Comparison of ENCODE assay signal across 8 mouse cellular contexts in the genomic region with DNA sequence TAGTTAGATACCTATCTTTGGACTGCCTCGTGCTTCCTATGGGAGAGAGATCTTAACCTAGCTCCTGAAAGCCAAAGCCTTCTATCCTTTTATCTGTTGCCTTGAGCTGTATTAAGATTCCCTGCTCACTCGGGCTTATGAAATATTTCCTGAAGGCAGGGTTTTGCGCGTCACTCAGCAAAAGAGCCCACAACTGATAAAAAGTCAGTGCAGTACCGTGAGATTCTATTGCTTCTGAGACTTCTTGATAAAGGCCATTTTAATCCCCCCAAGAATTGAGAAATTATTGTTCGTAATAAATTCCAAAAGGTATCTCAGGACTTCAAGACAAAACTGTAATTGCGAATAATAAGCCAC. TPM values are rescaled to one million over a fixed set of nuclear protein-coding genes. Genes with fewer than 3 reads are reported as not detected.
DNase-seq lines count a peak whose midpoint lies in the region; ATAC-seq and TF ChIP-seq lines count a peak whose summit lies in the region.

No protein-coding gene starts in this region.

- no peaks in the 10 kb centered on the region for H3K4me1 ChIP-seq in lung, embryonic 15.5 days
- no peaks in the 10 kb centered on the region for H3K4me1 ChIP-seq in embryonic facial prominence, embryonic 13.5 days
- no peaks in the 10 kb centered on the region for H3K4me1 ChIP-seq in limb, embryonic 11.5 days (ENCODE audit: control insufficient read depth, insufficient read depth, low read length)
- H3K4me1 ChIP-seq in olfactory bulb, adult 2 months (ENCODE audit: control insufficient read depth, insufficient read depth, low read length): peaks cover 2% of the 10 kb centered on the region; the same call in 1 of the 2 replicates

- no peaks in the 10 kb centered on the region for H3K36me3 ChIP-seq in lung, embryonic 15.5 days
- no peaks in the 10 kb centered on the region for H3K36me3 ChIP-seq in embryonic facial prominence, embryonic 13.5 days
- no peaks in the 10 kb centered on the region for H3K36me3 ChIP-seq in limb, embryonic 11.5 days (ENCODE audit: control insufficient read depth, insufficient read depth, low read length)

- H3K9me3 ChIP-seq in lung, embryonic 15.5 days: no peaks in the 10 kb centered on the region
- no peaks in the 10 kb centered on the region for H3K9me3 ChIP-seq in embryonic facial prominence, embryonic 13.5 days
- H3K9me3 ChIP-seq in limb, embryonic 11.5 days (ENCODE audit: control insufficient read depth, low read length): no peaks in the 10 kb centered on the region

- no peak for TF ChIP-seq CTCF in olfactory bulb, adult 2 months (IDR thresholded peaks at IDR 0.05; ENCODE audit: insufficient read depth, low read depth, low read length)

- DNase-seq in lung, postnatal 4 days: no peak
- DNase-seq in limb, embryonic 11.5 days (ENCODE audit: low spot score): no peak
- DNase-seq in urinary bladder, adult 2 months (ENCODE audit: low spot score): no peak
- DNase-seq in ovary, postnatal 14 days (ENCODE audit: low spot score): no peak
- DNase-seq in adrenal gland, postnatal 10 days: no peak

- peaks cover 8% of the 10 kb centered on the region; the same call in 1 of the 2 replicates for H3K27me3 ChIP-seq in lung, embryonic 15.5 days
- H3K27me3 ChIP-seq in embryonic facial prominence, embryonic 13.5 days: peaks cover 32% of the 10 kb centered on the region
- peaks cover 10% of the 10 kb centered on the region for H3K27me3 ChIP-seq in limb, embryonic 11.5 days (ENCODE audit: control insufficient read depth, insufficient read depth, low read length)

- peak overlapping the region; percentile 57 for H3K9ac ChIP-seq in lung, embryonic 15.5 days
- peak overlapping the region; percentile 68 for H3K9ac ChIP-seq in embryonic facial prominence, embryonic 13.5 days
- H3K9ac ChIP-seq in limb, embryonic 11.5 days (ENCODE audit: low read length): peak overlapping the region; percentile 52

- 30% methylated on average over 7 of the region's 7 CpGs for WGBS in lung, embryonic 15.5 days
- 36% methylated on average over 7 of the region's 7 CpGs for WGBS in embryonic facial prominence, embryonic 13.5 days
- 41% methylated on average over 7 of the region's 7 CpGs for WGBS in limb, embryonic 11.5 days
- WGBS in olfactory bulb, adult 2 months: 28% methylated on average over 7 of the region's 7 CpGs

- peak overlapping the region; percentile 64 for H3K4me3 ChIP-seq in lung, embryonic 15.5 days
- H3K4me3 ChIP-seq in embryonic facial prominence, embryonic 13.5 days: peak overlapping the region; percentile 58
- H3K4me3 ChIP-seq in limb, embryonic 11.5 days (ENCODE audit: low read depth, low read length): peak overlapping the region; percentile 42
- H3K4me3 ChIP-seq in olfactory bulb, adult 2 months (ENCODE audit: insufficient read depth, low read depth, low read length): peak overlapping the region; percentile 92

- no peak for TF ChIP-seq POLR2A in olfactory bulb, adult 2 months (IDR thresholded peaks at IDR 0.05; ENCODE audit: insufficient read depth, low read depth, low read length)

- H3K4me2 ChIP-seq in lung, embryonic 15.5 days: peak overlapping the region; percentile 58
- H3K4me2 ChIP-seq in embryonic facial prominence, embryonic 13.5 days: peak overlapping the region; percentile 61
- peak overlapping the region; percentile 42 for H3K4me2 ChIP-seq in limb, embryonic 11.5 days (ENCODE audit: low read depth, severe bottlenecking)

- H3K27ac ChIP-seq in lung, embryonic 15.5 days: peak overlapping the region; percentile 72
- H3K27ac ChIP-seq in embryonic facial prominence, embryonic 13.5 days: peak overlapping the region; percentile 63
- 0 out of 2 replicates have a peak overlapping the region, but pooled peaks have one; percentile 30 for H3K27ac ChIP-seq in limb, embryonic 11.5 days (replicated peaks; ENCODE audit: low read depth, low read length)
- H3K27ac ChIP-seq in olfactory bulb, adult 2 months (ENCODE audit: insufficient read depth, low read depth, low read length): peak overlapping the region; percentile 85

- ATAC-seq in lung, embryonic 15.5 days (ENCODE audit: borderline replicate concordance, extremely low read depth, low FRiP score, low TSS enrichment): no peak; the same call in 1 of the 2 replicates
- no peak for ATAC-seq in embryonic facial prominence, embryonic 13.5 days (ENCODE audit: insufficient number of reproducible peaks, insufficient read depth, low FRiP score, low TSS enrichment, low read depth)
- no peak for ATAC-seq in limb, embryonic 11.5 days (ENCODE audit: insufficient number of reproducible peaks, low FRiP score, low TSS enrichment, low read depth)

RNA-seq across cellular contexts. Expression of gene Acsl4, which starts 0.6 kb away (rescaled TPM):
- 16.9 and 19.4 TPM in 2 replicates for polyA plus RNA-seq in lung, embryonic 15.5 days (2015; fragmentation: Nextera tagmentation; extraction: Ambion mirVana)
- polyA plus RNA-seq in embryonic facial prominence, embryonic 13.5 days (2015; fragmentation: Nextera tagmentation; extraction: Ambion mirVana): 7.8 and 9.2 TPM in 2 replicates
- polyA plus RNA-seq in limb, embryonic 11.5 days (2014; fragmentation: Nextera tagmentation; extraction: Ambion mirVana): 13.6 and 13.8 TPM in 2 replicates
- 86.7 TPM in 1 of 2 replicates, not detected in the other for polyA plus RNA-seq in olfactory bulb, adult 2 months (2012; ENCODE audit: insufficient read depth, insufficient read length, low replicate concordance, missing spikeins)
- polyA plus RNA-seq in urinary bladder, adult 2 months (2012; rRNA removed): 13.9 and 14.8 TPM in 2 replicates
- total RNA-seq in adrenal gland, postnatal 10 days (2021): 100 to 1,000 TPM in 1 of 2 experiments, 10 to 100 TPM in 1; 92.0 to 125 TPM

Comparison
In these comparisons a context has a peak if more than half of its experiments do, and no peak if none do; other contexts are left out.
1. H3K27ac ChIP-seq: peak in every context shown above with its lines; median percentile 85 in olfactory bulb, adult 2 months; 72 in lung, embryonic 15.5 days; 63 in embryonic facial prominence, embryonic 13.5 days; 30 in limb, embryonic 11.5 days.
2. H3K4me3 ChIP-seq: peak in every context shown above with its lines; median percentile 92 in olfactory bulb, adult 2 months; 64 in lung, embryonic 15.5 days; 58 in embryonic facial prominence, embryonic 13.5 days; 42 in limb, embryonic 11.5 days.